In the genomic region with DNA sequence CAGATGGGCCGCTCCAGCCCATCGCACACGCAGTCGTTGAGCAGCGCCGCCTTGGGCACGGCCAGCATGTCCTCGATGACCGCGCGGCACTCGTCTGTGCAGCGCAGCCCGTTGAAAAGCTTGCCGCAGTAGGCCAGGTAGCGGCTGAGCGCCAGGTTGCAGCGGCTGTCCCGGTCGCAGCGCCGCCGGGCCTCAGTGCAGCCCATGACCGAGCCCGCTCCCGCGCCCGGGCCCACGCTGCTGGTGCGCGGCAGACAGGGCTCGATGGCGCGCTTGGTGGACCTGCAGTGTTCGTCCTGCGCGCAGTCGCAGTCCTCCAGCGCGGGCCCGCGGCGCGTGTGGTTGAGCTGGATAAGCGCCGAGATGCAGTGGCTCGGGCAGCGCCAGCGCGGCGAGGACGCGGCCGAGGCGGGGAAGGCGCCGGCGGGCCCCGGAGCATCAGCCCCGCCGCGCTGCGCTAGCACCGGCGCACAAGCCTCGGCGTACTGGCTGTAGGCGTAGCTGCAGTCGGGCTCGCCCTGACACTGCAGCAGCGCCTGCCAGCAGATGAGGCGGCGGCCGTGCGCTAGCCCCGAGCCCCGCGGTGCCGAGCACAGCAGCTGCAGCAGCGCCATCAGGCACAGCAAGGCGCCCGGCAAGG, we compare ENCODE assay signal across 9 mouse cellular contexts. TPM values are rescaled to one million over a fixed set of nuclear protein-coding genes. Genes with fewer than 3 reads are reported as not detected.
DNase-seq lines count a peak whose midpoint lies in the region; ATAC-seq and TF ChIP-seq lines count a peak whose summit lies in the region.
"Had no signal": no experiment of that assay in that cellular context is flagged by ENCODE, and none has a peak within 500 bp of the region (broad histone marks: within the 10 kb centered on the region; RNA-seq: fewer than 3 reads in every experiment).

No protein-coding gene starts in this region.

- TF ChIP-seq CTCF in E14TG2a.4 (conservative IDR thresholded peaks at IDR 0.05; ENCODE audit: low read length) = no peak

- peak overlapping the region; percentile 89 for H3K4me2 ChIP-seq in forebrain, embryonic 13.5 days

- peak overlapping the region; percentile 97 for H3K9ac ChIP-seq in forebrain, embryonic 13.5 days

- peak overlapping the region; percentile 89 for H3K4me3 ChIP-seq in E14TG2a.4 (replicated peaks; ENCODE audit: low read length)
- H3K4me3 ChIP-seq in forebrain, embryonic 13.5 days = peak overlapping the region; percentile 87

- H3K36me3 ChIP-seq in E14TG2a.4 (ENCODE audit: insufficient read depth, low read length) = no peaks in the 10 kb centered on the region
- 0 out of 2 replicates have a peak, but pooled peaks cover 8% of the 10 kb centered on the region for H3K36me3 ChIP-seq in forebrain, embryonic 13.5 days (ENCODE audit: poor library complexity, severe bottlenecking)

- ATAC-seq in forebrain, embryonic 13.5 days = peak; percentile 43
- ATAC-seq in activated CD4-positive, CD25-positive, alpha-beta regulatory T cell, adult 4 months = no peak

- WGBS in forebrain, embryonic 13.5 days = under 1% methylated on average over 70 of the region's 82 CpGs

- H3K27me3 ChIP-seq in E14TG2a.4 (ENCODE audit: insufficient read depth, low read length) = peaks cover 45% of the 10 kb centered on the region
- H3K27me3 ChIP-seq in forebrain, embryonic 13.5 days = peaks cover 15% of the 10 kb centered on the region

- no peaks in the 10 kb centered on the region for H3K9me3 ChIP-seq in E14TG2a.4 (ENCODE audit: low read length)
- H3K9me3 ChIP-seq in forebrain, embryonic 13.5 days (replicated peaks) = no peaks in the 10 kb centered on the region

- H3K27ac ChIP-seq in forebrain, embryonic 13.5 days = peak overlapping the region; percentile 99

- intact Hi-C loops in heart, postnatal 14 days (cut with DNase I) = loop anchor here (2.0 to 5.0 kb wide), 8 partner anchors 99 to 324 kb away; no protein-coding TSS in a partner anchor

- peaks cover 20% of the 10 kb centered on the region for H3K4me1 ChIP-seq in E14TG2a.4 (replicated peaks; ENCODE audit: low read depth, low read length)
- peaks cover 54% of the 10 kb centered on the region for H3K4me1 ChIP-seq in forebrain, embryonic 13.5 days

- peak; percentile 86 for DNase-seq in adrenal gland, adult 2 months
- DNase-seq in heart, postnatal 14 days = peak; percentile 65 to 74
- peak; percentile 42 for DNase-seq in layer of hippocampus, adult 9-11 months
- peak; percentile 73 for DNase-seq in lung, postnatal 10 days
- DNase-seq in right cerebral cortex, adult 2 months (ENCODE audit: low spot score in 2 of 2) = peak; percentile 51 to 77

RNA-seq across cellular contexts. Expression of a gene that starts 0.9 kb away (rescaled TPM):
- 10 to 100 TPM; 22.2 to 63.7 TPM for total RNA-seq in adrenal gland, adult 2 months (2021)
- polyA plus RNA-seq in adrenal gland, adult 2 months (2012; rRNA removed) = 267 and 268 TPM in 2 replicates
- polyA plus RNA-seq in forebrain, embryonic 13.5 days (2015; fragmentation: Nextera tagmentation; extraction: Ambion mirVana) = 47.8 and 51.6 TPM in 2 replicates
- total RNA-seq in heart, postnatal 14 days (2021) = 10 to 100 TPM; 56.7 to 60.4 TPM
- not detected for polyA plus RNA-seq in activated CD4-positive, CD25-positive, alpha-beta regulatory T cell, adult 4 months (2017; shearing (Covaris generic))
- total RNA-seq: common myeloid progenitor, adult 5-6 weeks had no signal

Comparison
In these comparisons a context has a peak if more than half of its experiments do, and no peak if none do; other contexts are left out.
1. RNA of a gene that starts 0.9 kb away (polyA plus RNA-seq): 267 to 268 TPM in adrenal gland, adult 2 months and 47.8 to 51.6 TPM in forebrain, embryonic 13.5 days; not detected in activated CD4-positive, CD25-positive, alpha-beta regulatory T cell, adult 4 months; every median in the first group is over 10 times any median in the second.
2. Peak in every context shown above with its lines, with median percentiles within 50 percentile points of each other: DNase-seq.